Mouse (Mus musculus): ENCODE data around the gene Zfp874a.
A peak's percentile ranks its signal among the peaks of the same experiment; 100 is the strongest.
"Not testable (repeated sequence)": the region's sequence is repeated elsewhere in the genome, so short reads cannot be mapped to it uniquely, and the experiment has no call there.

Gene Zfp874a

GRCm38 (mm10) chr13:67451172-67452020, at the start of gene Zfp874a:
Gene Zfp874a (minus strand): TSS chr13:67451624.
- DNase-seq: peak; percentile 86

- no peak for DNase-seq
These were observed 49.5 kb upstream of the Zfp874a start for GRCm38 (mm10) chr13:67500908-67501307.

GRCm38 (mm10) chr13:67500084-67500719, 48.8 kb upstream of the Zfp874a start, which contains the start of gene Zfp58:
Gene Zfp58 (minus strand): TSS chr13:67500555.
- DNase-seq: peak; percentile 86

- DNase-seq: no peak
These were observed 44.2 kb upstream of the Zfp874a start for GRCm38 (mm10) chr13:67495631-67496030.

- DNase-seq: no peak
These were observed 33.0 kb upstream of the Zfp874a start for GRCm38 (mm10) chr13:67484424-67484811.

GRCm38 (mm10) chr13:67483625-67484423, 32.4 kb upstream of the Zfp874a start, which contains the start of gene Zfp874b:
Gene Zfp874b (minus strand): TSS chr13:67484258.
- DNase-seq: peak; percentile 87

- DNase-seq: no peak
These were observed 30.1 kb upstream of the Zfp874a start for GRCm38 (mm10) chr13:67481528-67481927.

GRCm38 (mm10) chr13:67469274-67469673, 17.9 kb upstream of the Zfp874a start:
- DNase-seq: no peak

GRCm38 (mm10) chr13:67463506-67464185, 12.2 kb upstream of the Zfp874a start:
- DNase-seq: not testable (repeated sequence)

- no peak for DNase-seq
These were observed 541 bp upstream of the Zfp874a start for GRCm38 (mm10) chr13:67452021-67452309.

GRCm38 (mm10) chr13:67437095-67437494, 14.3 kb downstream of the Zfp874a start:
- DNase-seq: not testable (repeated sequence)

GRCm38 (mm10) chr13:67428116-67428515, 23.3 kb downstream of the Zfp874a start:
- no peak for DNase-seq

- DNase-seq: not testable (repeated sequence)
These were observed 25.7 kb downstream of the Zfp874a start for GRCm38 (mm10) chr13:67425699-67426098.

GRCm38 (mm10) chr13:67422532-67422931, 28.9 kb downstream of the Zfp874a start:
- not testable (repeated sequence) for DNase-seq

- DNase-seq: peak; percentile 63
These were observed 30.1 kb downstream of the Zfp874a start, which contains the start of gene Zfp459 for GRCm38 (mm10) chr13:67421207-67421857. Gene Zfp459 (minus strand): TSS chr13:67421418.

GRCm38 (mm10) chr13:67420558-67421206, 30.7 kb downstream of the Zfp874a start:
- no peak for DNase-seq

- DNase-seq: no peak
These were observed 34.6 kb downstream of the Zfp874a start for GRCm38 (mm10) chr13:67416811-67417210.

GRCm38 (mm10) chr13:67415759-67416158, 35.7 kb downstream of the Zfp874a start:
- no peak for DNase-seq

GRCm38 (mm10) chr13:67413634-67414033, 37.8 kb downstream of the Zfp874a start:
- not testable (repeated sequence) for DNase-seq

- peak; percentile 73 for DNase-seq
These were observed 52.1 kb downstream of the Zfp874a start, which contains the start of gene Zfp429 for GRCm38 (mm10) chr13:67399183-67399903. Gene Zfp429 (minus strand): TSS chr13:67399819.

- not testable (repeated sequence) for DNase-seq
These were observed 75.2 kb downstream of the Zfp874a start for GRCm38 (mm10) chr13:67376255-67376654.
